Mouse (Mus musculus): ENCODE data around the gene Omt2b. TPM values are rescaled to one million over a fixed set of nuclear protein-coding genes. Genes with fewer than 3 reads are reported as not detected.

The Omt2b gene
- polyA plus RNA-seq, 1 experiment, result not detected

DNA sequence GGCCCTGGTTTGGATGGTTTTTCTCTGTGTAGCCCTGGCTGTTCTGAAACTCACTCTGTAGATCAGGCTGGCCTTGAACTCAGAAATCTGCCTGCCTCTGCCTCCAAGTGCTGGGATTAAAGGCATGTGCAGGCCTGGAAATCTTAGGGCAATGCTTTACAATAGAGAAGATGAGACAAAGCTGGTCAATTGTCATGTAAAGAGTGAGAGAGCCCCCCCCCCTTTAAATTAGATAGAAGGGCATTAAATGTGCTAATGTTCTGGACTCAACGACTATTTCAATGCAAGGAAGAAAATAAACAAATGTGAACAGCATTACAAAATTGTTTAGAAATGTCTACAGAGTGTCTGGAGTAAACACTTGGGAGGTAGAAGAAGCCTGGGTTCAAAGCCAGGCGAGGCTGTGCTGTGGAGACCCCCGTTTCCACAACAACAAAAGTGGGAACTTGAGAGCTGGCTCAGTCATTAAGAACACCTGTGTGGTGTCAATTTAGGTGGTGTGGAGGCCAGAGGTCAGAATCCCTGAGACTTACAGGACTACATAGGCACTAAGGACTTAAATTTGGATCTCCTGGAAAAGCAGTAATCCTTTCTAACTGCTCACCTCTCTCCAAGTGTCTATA lies 41.4 kb downstream of the Omt2b start:
- H3K4me1 ChIP-seq (ENCODE audit: control insufficient read depth, insufficient read depth, low read length), result no peaks in the 10 kb centered on the region
- DNase-seq, result no peak
- 66% methylated on average over 3 of the region's 3 CpGs for WGBS
- no peak for TF ChIP-seq POLR2A (IDR thresholded peaks at IDR 0.05; ENCODE audit: borderline replicate concordance, extremely low read depth, low read depth, low read length)
- TF ChIP-seq CTCF (IDR thresholded peaks at IDR 0.05; ENCODE audit: insufficient read depth, low read length), result no peak
- H3K4me3 ChIP-seq (replicated peaks; ENCODE audit: extremely low read depth, low read depth, low read length), result no peak overlapping the region

GRCm38 (mm10) chr9:78369349-78369748 lies 42.0 kb downstream of the Omt2b start:
- no peak for TF ChIP-seq CTCF (IDR thresholded peaks at IDR 0.05; ENCODE audit: insufficient read depth, low read length)
- H3K4me3 ChIP-seq (replicated peaks; ENCODE audit: extremely low read depth, low read depth, low read length), result no peak overlapping the region
- H3K4me1 ChIP-seq (ENCODE audit: control insufficient read depth, insufficient read depth, low read length), result no peaks in the 10 kb centered on the region
- 92% methylated on average over 2 of the region's 2 CpGs for WGBS
- no peak for DNase-seq

GRCm38 (mm10) chr9:78369786-78370185 lies 42.4 kb downstream of the Omt2b start:
- 92% methylated on average over 7 of the region's 7 CpGs for WGBS
- DNase-seq, result no peak
- no peak for TF ChIP-seq POLR2A (IDR thresholded peaks at IDR 0.05; ENCODE audit: borderline replicate concordance, extremely low read depth, low read depth, low read length)
- no peak for TF ChIP-seq CTCF (IDR thresholded peaks at IDR 0.05; ENCODE audit: insufficient read depth, low read length)
- H3K4me3 ChIP-seq (replicated peaks; ENCODE audit: extremely low read depth, low read depth, low read length), result no peak overlapping the region
- no peaks in the 10 kb centered on the region for H3K4me1 ChIP-seq (ENCODE audit: control insufficient read depth, insufficient read depth, low read length)

DNA sequence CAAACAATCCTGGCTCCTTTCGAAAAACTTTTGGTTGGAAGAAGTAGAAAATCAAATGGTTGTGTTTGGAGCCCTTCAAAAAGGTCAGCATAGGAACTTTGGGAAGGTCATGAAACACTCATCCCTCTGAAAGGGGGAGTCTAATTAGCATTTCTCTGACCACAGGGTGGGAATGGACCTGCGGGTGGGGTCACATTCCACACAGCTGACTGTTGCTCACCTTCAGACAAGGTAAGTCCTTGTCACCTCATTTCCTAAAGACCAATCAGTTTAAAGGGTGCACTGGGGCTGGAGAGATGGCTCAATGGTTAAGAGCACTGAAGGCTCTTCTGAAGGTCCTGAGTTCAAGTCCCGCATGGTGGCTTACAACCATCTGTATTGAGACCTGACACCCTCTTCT lies 44.1 kb downstream of the Omt2b start:
- H3K4me3 ChIP-seq (replicated peaks; ENCODE audit: extremely low read depth, low read depth, low read length), result no peak overlapping the region
- DNase-seq, result no peak
- no peaks in the 10 kb centered on the region for H3K4me1 ChIP-seq (ENCODE audit: control insufficient read depth, insufficient read depth, low read length)
- TF ChIP-seq CTCF (IDR thresholded peaks at IDR 0.05; ENCODE audit: insufficient read depth, low read length) (no peak), POLR2A (IDR thresholded peaks at IDR 0.05; ENCODE audit: borderline replicate concordance, extremely low read depth, low read depth, low read length) (no peak)
- 93% methylated on average over 3 of the region's 3 CpGs for WGBS

- WGBS, result 56% methylated on average over 10 of the region's 10 CpGs
- H3K4me1 ChIP-seq (ENCODE audit: control insufficient read depth, insufficient read depth, low read length), result no peaks in the 10 kb centered on the region
Observed at GRCm38 (mm10) chr9:78372827-78373504, 45.6 kb downstream of the Omt2b start.

GRCm38 (mm10) chr9:78374397-78374796 lies 47.0 kb downstream of the Omt2b start:
- H3K4me1 ChIP-seq (ENCODE audit: control insufficient read depth, insufficient read depth, low read length), result no peaks in the 10 kb centered on the region
- 44% methylated on average over 5 of the region's 5 CpGs for WGBS
- no peak overlapping the region for H3K4me3 ChIP-seq (replicated peaks; ENCODE audit: extremely low read depth, low read depth, low read length)
- no peak for TF ChIP-seq CTCF (IDR thresholded peaks at IDR 0.05; ENCODE audit: insufficient read depth, low read length)
- no peak for TF ChIP-seq POLR2A (IDR thresholded peaks at IDR 0.05; ENCODE audit: borderline replicate concordance, extremely low read depth, low read depth, low read length)
- DNase-seq, result no peak

More at GRCm38 (mm10) chr9:78372827-78373504, 45.6 kb downstream of the Omt2b start:
- TF ChIP-seq POLR2A (IDR thresholded peaks at IDR 0.05; ENCODE audit: borderline replicate concordance, extremely low read depth, low read depth, low read length), result no peak
- no peak for TF ChIP-seq CTCF (IDR thresholded peaks at IDR 0.05; ENCODE audit: insufficient read depth, low read length)
- no peak for DNase-seq
- H3K4me3 ChIP-seq (replicated peaks; ENCODE audit: extremely low read depth, low read depth, low read length), result no peak overlapping the region

DNA sequence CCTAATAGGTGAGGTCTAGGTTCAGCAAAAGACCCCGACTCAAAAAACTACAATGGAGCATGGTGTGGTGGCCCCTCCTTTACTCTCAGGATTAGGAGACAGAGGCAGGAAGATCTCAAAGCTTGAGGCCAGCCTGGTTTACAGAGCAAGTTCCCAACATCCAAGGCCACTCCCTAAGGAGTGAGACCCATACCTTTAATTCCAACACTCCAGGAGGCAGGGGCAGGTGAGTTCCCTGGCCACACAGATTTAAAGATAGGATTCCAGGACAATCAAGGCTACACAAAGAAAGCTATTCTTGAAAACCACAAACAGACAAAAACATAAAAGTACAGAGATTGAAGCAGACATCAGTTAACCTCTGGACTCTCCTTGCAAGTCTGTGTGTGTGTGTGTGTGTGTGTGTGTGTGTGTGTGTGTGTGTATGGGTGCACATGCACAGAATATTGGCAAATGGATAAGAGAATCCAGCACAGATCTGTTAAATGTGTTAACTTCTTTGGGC lies 47.5 kb downstream of the Omt2b start:
- Histone ChIP-seq H3K4me3 (replicated peaks; ENCODE audit: extremely low read depth, low read depth, low read length) (no peak overlapping the region), H3K4me1 (ENCODE audit: control insufficient read depth, insufficient read depth, low read length) (no peaks in the 10 kb centered on the region)
- no peak for DNase-seq
- TF ChIP-seq POLR2A (IDR thresholded peaks at IDR 0.05; ENCODE audit: borderline replicate concordance, extremely low read depth, low read depth, low read length) (no peak), CTCF (IDR thresholded peaks at IDR 0.05; ENCODE audit: insufficient read depth, low read length) (no peak)
- 80% methylated on average over 1 of the region's 1 CpGs for WGBS

GRCm38 (mm10) chr9:78375486-78375885 lies 48.1 kb downstream of the Omt2b start:
- 88% methylated on average over 4 of the region's 4 CpGs for WGBS
- TF ChIP-seq POLR2A (IDR thresholded peaks at IDR 0.05; ENCODE audit: borderline replicate concordance, extremely low read depth, low read depth, low read length) (no peak), CTCF (IDR thresholded peaks at IDR 0.05; ENCODE audit: insufficient read depth, low read length) (no peak)
- no peaks in the 10 kb centered on the region for H3K4me1 ChIP-seq (ENCODE audit: control insufficient read depth, insufficient read depth, low read length)
- H3K4me3 ChIP-seq (replicated peaks; ENCODE audit: extremely low read depth, low read depth, low read length), result no peak overlapping the region
- DNase-seq, result no peak

DNA sequence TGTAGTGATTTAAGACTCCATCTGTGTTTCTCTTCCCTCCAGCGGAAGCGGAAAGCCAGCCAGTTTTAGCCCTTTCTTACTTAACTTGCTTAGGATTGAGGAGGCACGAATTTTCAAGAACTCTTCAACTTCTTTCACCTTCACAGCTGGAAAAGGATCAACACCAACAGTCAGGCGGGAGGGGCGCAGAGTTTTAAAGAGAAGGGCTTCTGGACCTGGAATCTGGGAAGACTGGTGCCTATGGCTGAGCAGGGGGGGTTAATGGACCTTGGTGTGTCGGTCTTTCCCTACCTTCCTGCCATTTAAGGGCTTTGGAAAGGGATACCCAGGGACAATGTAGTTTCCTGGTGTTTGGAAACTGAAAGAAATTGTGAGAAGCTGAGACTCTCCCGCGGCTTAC lies 50.2 kb downstream of the Omt2b start:
- TF ChIP-seq CTCF (IDR thresholded peaks at IDR 0.05; ENCODE audit: insufficient read depth, low read length) (no peak), POLR2A (IDR thresholded peaks at IDR 0.05; ENCODE audit: borderline replicate concordance, extremely low read depth, low read depth, low read length) (no peak)
- no peak overlapping the region for H3K4me3 ChIP-seq (replicated peaks; ENCODE audit: extremely low read depth, low read depth, low read length)
- DNase-seq, result peak; percentile 4
- H3K4me1 ChIP-seq (ENCODE audit: control insufficient read depth, insufficient read depth, low read length), result no peaks in the 10 kb centered on the region
- WGBS, result 50% methylated on average over 8 of the region's 8 CpGs

Measured in lung, adult 2 months (tissue).